Mouse (Mus musculus) neural tube, embryonic 11.5 days (tissue): ENCODE results near the gene Rab7. TPM values are rescaled to one million over a fixed set of nuclear protein-coding genes. Genes with fewer than 3 reads are reported as not detected.
"Not testable (repeated sequence)": the region's sequence is repeated elsewhere in the genome, so short reads cannot be mapped to it uniquely, and the experiment has no call there.

Experiments used
- ATAC-seq: fragments of 200-750 bp; cut with Nextera tagmentation; 2 replicates; pipeline ENCODE4 v1.8.0; 2017; ENCODE audit warnings: moderate number of reproducible peaks, mild to moderate bottlenecking, moderate TSS enrichment, moderate library complexity; ENCODE audit not compliant: insufficient read depth, low FRiP score, low TSS enrichment
- DNase-seq: peaks from one replicate; pipeline ENCODE4 v3.0.0-alpha.2; 2015; ENCODE audit warnings: low spot score
- H3K27ac ChIP-seq: fragments of 300-500 bp; sonication (generic); 2 replicates; pipeline ENCODE4 v1.5.1; 2014; ENCODE audit warnings: low read depth, mild to moderate bottlenecking, low read length
- H3K27me3 ChIP-seq: fragments of 300-500 bp; sonication (generic); 2 replicates; pipeline ENCODE4 v1.6.1; 2014; ENCODE audit warnings: mild to moderate bottlenecking, low read length, mixed read lengths; ENCODE audit not compliant: control insufficient read depth, insufficient read depth
- H3K36me3 ChIP-seq: fragments of 300-500 bp; sonication (generic); 2 replicates; pipeline ENCODE4 v1.6.1; 2014; ENCODE audit warnings: mild to moderate bottlenecking, low read length, moderate library complexity, mixed read lengths; ENCODE audit not compliant: control insufficient read depth, insufficient read depth
- H3K4me1 ChIP-seq: fragments of 300-500 bp; sonication (generic); 2 replicates; pipeline ENCODE4 v1.6.1; 2014; ENCODE audit warnings: low read length, mixed read lengths; ENCODE audit not compliant: control insufficient read depth, insufficient read depth
- H3K4me2 ChIP-seq: fragments of 300-500 bp; sonication (generic); 2 replicates; pipeline ENCODE4 v1.6.1; 2014; ENCODE audit warnings: low read depth, mild to moderate bottlenecking, moderate library complexity
- H3K4me3 ChIP-seq: fragments of 300-500 bp; sonication (generic); 2 replicates; pipeline ENCODE4 v1.5.1; 2014; ENCODE audit warnings: low read depth, low read length
- H3K9ac ChIP-seq: fragments of 300-500 bp; sonication (generic); 2 replicates; pipeline ENCODE4 v1.6.1; 2014; ENCODE audit warnings: mild to moderate bottlenecking, low read length
- H3K9me3 ChIP-seq: fragments of 300-500 bp; sonication (generic); 2 replicates; pipeline ENCODE4 v1.6.1; 2016; ENCODE audit warnings: low read length; ENCODE audit not compliant: control insufficient read depth
- WGBS: fragments of 180-500 bp; shearing (Covaris S2); extraction: QIAGEN DNeasy Blood & Tissue Kit; methylation state at CpG from one replicate; pipeline ENCODE4 v1.1.7; 2014; 5-methylcytosine and 5-hydroxymethylcytosine counted together
- microRNA-seq: library from miRNA; unstranded; fragments of <30 nt; microRNA quantifications from one replicate; pipeline ENCODE4, GENCODE M21; 2016
- polyA plus RNA-seq: library from polyadenylated mRNA; unstranded; fragments of >200 nt; fragmentation: Nextera tagmentation; extraction: Ambion mirVana; gene quantifications from 2 replicates; pipeline ENCODE4 v1.2.1, GENCODE M21; 2014

The Rab7 gene
- polyA plus RNA-seq, 1 experiment from 2014 or later = 276 TPM

DNA sequence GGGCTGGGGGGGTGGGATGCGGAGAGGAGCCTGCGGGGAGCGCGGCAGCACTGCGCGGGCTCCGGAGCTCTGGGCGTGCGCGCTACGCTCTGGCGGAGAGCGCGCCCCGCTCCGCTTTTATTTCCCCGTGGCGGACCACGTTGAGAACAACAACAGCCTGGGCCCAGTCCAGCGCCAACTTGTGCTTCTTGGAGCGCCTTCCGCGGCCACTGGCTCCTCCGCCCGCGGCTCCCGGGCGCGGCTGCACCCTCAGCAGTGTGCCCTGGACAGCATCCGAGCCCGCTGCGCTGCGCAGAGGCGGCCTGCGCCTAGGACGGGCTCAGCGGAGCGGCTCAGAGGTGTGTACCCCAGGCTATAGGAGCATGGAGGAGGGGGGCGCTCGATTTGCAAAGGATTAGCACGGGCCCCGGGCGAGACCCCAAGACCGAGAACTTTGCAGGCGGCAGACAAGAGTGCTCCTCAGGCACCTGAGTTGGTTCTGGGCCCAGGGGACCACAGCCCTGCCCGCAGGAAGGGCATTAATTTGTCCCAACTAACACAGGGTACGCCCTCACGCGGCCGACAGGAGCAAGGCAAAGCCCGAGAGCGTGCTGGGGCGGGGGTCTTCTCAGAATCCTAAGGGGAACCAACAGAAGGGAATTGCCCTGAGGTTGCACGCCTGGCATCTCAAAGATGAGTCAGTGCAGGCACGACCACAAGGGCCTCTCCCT is 63.4 kb downstream of the Rab7 start, which contains the start of gene H1fx:
TSS of gene H1fx (minus strand) at position 91 of the 710 bp plus-strand sequence.
- Histone ChIP-seq H3K4me2 (peak within 1 kb of the TSS; percentile 79), H3K27ac (peak within 1 kb of the TSS; percentile 93), H3K4me3 (peak within 1 kb of the TSS; percentile 99), H3K9me3 (no peaks in the 10 kb centered on the region), H3K36me3 (peaks cover 3% of the 10 kb centered on the region), H3K4me1 (peaks cover 11% of the 10 kb centered on the region), H3K9ac (peak within 1 kb of the TSS; percentile 96), H3K27me3 (no peaks in the 10 kb centered on the region)
- WGBS = under 1% methylated on average over 52 of the region's 55 CpGs
- DNase-seq = peak; percentile 90
- ATAC-seq = peak; percentile 77

DNA sequence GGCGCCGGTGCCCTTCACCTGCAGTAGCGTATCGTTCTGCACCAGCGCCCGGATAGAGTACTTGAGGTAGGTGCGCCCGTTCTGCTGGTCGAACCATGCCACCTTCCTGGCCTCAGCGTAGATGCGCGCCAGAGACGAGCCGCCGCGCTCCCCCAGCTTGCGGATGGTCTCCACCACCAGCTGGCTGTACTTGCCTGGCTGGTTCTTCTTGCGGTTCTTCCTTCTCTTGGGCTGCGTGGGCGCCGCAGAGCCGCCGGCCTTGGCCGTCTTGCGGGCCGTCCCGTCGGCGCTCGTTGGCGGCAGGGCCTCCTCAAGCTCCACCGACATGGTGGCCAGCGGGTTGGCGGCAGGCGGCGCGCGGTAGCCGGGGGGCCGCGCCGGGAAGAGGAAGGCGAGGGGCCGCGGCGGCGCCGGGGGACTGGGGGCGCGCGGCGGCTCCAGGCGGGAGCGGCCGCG is 64.0 kb downstream of the Rab7 start:
- H3K36me3 ChIP-seq = peaks cover 3% of the 10 kb centered on the region
- under 1% methylated on average over 37 of the region's 56 CpGs for WGBS
- H3K27ac ChIP-seq = peak overlapping the region; percentile 93
- no peaks in the 10 kb centered on the region for H3K9me3 ChIP-seq
- ATAC-seq (peak; percentile 42), DNase-seq (no peak)
- peaks cover 11% of the 10 kb centered on the region for H3K4me1 ChIP-seq
- H3K4me3 ChIP-seq = peak overlapping the region; percentile 99
- H3K27me3 ChIP-seq = no peaks in the 10 kb centered on the region
- peak overlapping the region; percentile 79 for H3K4me2 ChIP-seq
- H3K9ac ChIP-seq = peak overlapping the region; percentile 96

DNA sequence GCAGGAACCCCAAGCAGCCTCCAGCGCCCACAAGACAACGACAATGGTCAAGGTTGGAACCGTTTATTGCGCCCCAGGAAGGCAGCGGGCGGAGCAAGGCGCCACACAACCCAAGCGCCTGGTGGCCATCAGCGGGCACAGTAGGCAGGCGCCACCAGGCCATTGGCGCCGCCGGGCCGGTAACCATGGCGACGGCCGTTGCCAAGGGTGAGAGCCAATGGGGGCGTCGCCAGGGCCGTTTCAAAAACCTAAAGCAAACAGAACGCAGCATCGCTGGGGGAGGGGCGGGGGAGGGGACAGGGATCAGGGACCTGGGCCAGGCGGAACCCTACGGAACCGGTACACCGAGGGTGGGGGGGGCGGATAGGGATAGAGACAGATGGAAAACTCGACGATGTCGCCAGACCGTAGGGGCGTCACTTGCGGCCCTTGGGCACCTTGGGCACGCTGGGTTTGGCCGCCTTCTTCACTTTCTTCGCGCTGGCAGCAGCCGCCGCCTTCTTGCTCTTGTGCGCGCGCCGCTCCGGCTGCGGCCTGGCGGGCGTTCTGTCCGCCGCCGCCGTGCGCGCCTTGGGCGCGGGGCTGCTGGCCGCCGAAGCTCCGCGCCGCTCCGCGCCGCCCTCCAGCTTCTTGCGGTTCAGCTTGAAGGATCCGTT is 64.6 kb downstream of the Rab7 start:
- peak overlapping the region; percentile 93 for H3K27ac ChIP-seq
- H3K9me3 ChIP-seq = no peaks in the 10 kb centered on the region
- H3K36me3 ChIP-seq = peaks cover 3% of the 10 kb centered on the region
- H3K4me1 ChIP-seq = peaks cover 11% of the 10 kb centered on the region
- H3K4me3 ChIP-seq = peak overlapping the region; percentile 99
- ATAC-seq (peak; percentile 90), DNase-seq (peak; percentile 95)
- peak overlapping the region; percentile 96 for H3K9ac ChIP-seq
- no peaks in the 10 kb centered on the region for H3K27me3 ChIP-seq
- H3K4me2 ChIP-seq = peak overlapping the region; percentile 79
- WGBS = under 1% methylated on average over 59 of the region's 66 CpGs

DNA sequence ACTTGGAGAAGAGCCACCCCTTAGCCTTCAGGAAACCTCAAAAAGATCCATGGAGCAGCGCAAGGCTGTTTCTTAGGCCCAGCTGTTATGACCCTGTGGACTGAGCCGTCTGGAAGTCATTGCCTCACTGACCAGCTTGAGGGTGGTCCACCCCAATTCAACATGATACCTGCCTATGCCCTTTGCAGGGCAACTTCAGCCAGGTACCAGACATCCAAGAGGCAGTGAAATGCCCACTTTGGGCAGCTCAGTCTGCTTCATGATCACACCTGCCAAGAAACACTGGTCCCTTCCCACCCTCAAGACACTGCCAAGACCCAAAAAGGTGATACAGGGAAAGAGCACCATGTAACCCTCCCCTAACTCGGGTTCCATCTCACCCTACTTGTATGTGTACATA is 65.3 kb downstream of the Rab7 start:
- Histone ChIP-seq H3K4me2 (peak overlapping the region; percentile 79), H3K9me3 (no peaks in the 10 kb centered on the region), H3K4me3 (peak overlapping the region; percentile 99; the same call in 1 of the 2 replicates), H3K4me1 (peaks cover 11% of the 10 kb centered on the region), H3K36me3 (peaks cover 3% of the 10 kb centered on the region), H3K27ac (peak overlapping the region; percentile 27; the same call in 1 of the 2 replicates), H3K27me3 (no peaks in the 10 kb centered on the region), H3K9ac (no peak overlapping the region; the same call in 1 of the 2 replicates)
- 66% methylated on average over 3 of the region's 3 CpGs for WGBS
- DNase-seq = no peak
- ATAC-seq = 0 out of 2 replicates have a peak, but pooled peaks have one; percentile 5

DNA sequence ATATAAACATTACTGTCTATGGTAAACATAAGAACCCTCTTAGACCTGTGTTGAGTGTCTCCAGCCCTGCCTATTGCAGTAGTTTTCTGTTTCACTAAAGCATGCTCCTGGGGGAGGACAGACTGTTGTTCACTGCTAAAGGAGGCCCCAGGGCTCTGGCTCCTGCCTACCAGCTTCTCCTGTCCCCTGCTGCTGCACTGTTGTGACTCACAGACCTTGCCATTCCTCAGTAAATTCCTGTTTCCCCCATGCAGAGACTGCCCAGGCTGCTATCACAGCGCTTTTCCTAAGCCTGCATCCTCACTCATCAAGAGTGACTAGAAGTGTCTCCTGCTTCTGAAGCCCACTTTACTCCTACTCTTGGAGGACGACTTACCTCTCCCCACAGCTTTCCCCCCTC is 75.0 kb downstream of the Rab7 start:
- Histone ChIP-seq H3K4me3 (no peak overlapping the region), H3K27ac (no peak overlapping the region), H3K27me3 (no peaks in the 10 kb centered on the region), H3K4me1 (no peaks in the 10 kb centered on the region), H3K9ac (no peak overlapping the region), H3K36me3 (no peaks in the 10 kb centered on the region), H3K4me2 (no peak overlapping the region), H3K9me3 (no peaks in the 10 kb centered on the region)
- ATAC-seq = no peak
- DNase-seq = no peak
- 41% methylated on average over 2 of the region's 2 CpGs for WGBS

DNA sequence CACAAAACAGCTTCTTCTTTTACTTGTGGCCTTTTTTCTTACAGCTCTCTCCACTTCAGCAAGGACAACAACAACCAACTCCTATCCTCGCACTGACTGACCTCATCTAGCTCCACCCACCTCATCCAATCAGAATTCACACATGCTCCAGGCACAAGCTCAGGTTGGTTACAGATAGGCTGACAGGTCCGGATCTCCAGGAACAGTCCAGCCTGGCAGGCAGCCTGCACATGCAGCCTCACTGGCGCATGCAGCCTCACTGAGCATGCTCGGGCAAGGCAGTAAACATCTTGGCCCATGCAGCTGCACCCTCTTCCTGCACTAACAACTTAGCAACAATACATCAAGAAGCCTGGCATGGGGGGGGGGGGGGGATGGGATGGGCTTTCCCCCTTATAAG is 82.6 kb downstream of the Rab7 start:
- not testable (repeated sequence) for H3K4me1 ChIP-seq, DNase-seq, H3K27ac ChIP-seq, H3K36me3 ChIP-seq, H3K9me3 ChIP-seq, ATAC-seq, H3K4me2 ChIP-seq, H3K27me3 ChIP-seq, H3K4me3 ChIP-seq, H3K9ac ChIP-seq
- WGBS = 68% methylated on average over 4 of the region's 4 CpGs

Small RNAs within 50 kb of the gene (microRNA-seq; reads per million reads assigned to microRNA genes)
- gene Gm47286 = not detected

Other genes starting within 250 kb of the Rab7 start
- 7.9 and 8.4 TPM in 2 replicates for gene Rab43, start 233.1 kb downstream of the Rab7 start, polyA plus RNA-seq
- 2.7 and 4.6 TPM in 2 replicates for gene Gm45140, start 209.5 kb downstream of the Rab7 start, polyA plus RNA-seq
- 45.6 and 59.3 TPM in 2 replicates for gene Isy1, start 206.5 kb downstream of the Rab7 start, polyA plus RNA-seq
- gene Cnbp, start 194.2 kb downstream of the Rab7 start, polyA plus RNA-seq = 1,129 and 1,155 TPM in 2 replicates
- 156 and 169 TPM in 2 replicates for gene Copg1, start 157.5 kb downstream of the Rab7 start, polyA plus RNA-seq
- 44.7 and 49.0 TPM in 2 replicates for gene Hmces, start 131.3 kb downstream of the Rab7 start, polyA plus RNA-seq
- 91.9 and 92.1 TPM in 2 replicates for gene H1fx, start 63.6 kb downstream of the Rab7 start, polyA plus RNA-seq
- 301 and 345 TPM in 2 replicates for gene Rpn1, start 39.2 kb upstream of the Rab7 start, polyA plus RNA-seq
- 8.3 and 8.9 TPM in 2 replicates for gene Gata2, start 148.6 kb upstream of the Rab7 start, polyA plus RNA-seq
- gene Dnajb8, start 177.0 kb upstream of the Rab7 start, polyA plus RNA-seq = not detected in 2 replicates